Mouse (Mus musculus) T-helper 2 cell (primary cell): ENCODE data around the gene Cpa4.

Experiments used
- in situ Hi-C: fragments of 300-600 bp; cut with MboI, MseI; formaldehyde crosslinking; loops from one replicate; pipeline ENCODE4 v1.15.1; 2025; ENCODE audit warnings: high pct_unique_total_duplicates

Gene Cpa4

DNA sequence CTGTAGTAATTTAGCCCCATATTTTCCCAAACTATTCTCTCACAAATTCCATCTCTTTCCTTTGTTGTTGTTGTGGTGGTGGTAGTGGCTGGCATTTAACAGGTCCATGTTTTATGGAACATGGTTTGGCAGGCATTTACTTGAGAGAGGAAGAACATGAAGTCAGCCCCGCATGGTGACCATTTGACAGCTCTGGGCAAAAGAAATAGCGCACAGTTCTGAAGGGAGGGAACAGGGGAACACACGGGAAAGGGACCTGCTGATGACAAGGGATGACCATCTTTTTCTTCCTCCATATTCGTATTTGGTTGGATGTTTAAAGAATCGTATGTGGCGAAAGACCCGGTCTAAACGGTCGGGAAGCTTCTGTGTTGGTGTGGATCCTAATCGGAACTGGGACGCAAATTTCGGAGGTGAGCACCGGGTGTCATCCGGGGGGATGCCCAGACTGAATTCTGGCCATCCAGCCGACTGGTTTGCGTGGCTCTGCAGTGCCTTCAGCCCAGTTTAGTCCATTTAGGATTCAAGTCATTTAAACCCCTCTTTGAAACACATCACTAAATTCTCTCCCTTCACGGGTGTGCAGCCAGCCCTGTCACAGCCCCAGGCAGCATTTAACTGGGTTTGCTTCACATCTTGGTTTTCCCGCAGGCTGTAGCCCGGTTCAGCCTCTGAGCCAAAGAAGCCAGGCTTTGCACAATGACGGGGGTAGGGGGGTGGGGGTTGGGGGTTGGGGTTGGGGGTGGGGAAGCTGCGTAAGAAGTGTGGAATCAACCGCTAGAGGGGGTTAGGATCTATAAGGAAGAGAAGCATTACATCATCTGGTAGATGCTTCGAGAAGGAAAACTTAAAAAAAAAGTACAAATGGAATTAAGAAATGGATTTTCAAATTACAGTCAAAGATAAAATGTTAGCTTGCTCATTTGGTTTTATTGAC is 16.3 kb upstream of the Cpa4 start:
- in situ Hi-C loops = no loop called here

DNA sequence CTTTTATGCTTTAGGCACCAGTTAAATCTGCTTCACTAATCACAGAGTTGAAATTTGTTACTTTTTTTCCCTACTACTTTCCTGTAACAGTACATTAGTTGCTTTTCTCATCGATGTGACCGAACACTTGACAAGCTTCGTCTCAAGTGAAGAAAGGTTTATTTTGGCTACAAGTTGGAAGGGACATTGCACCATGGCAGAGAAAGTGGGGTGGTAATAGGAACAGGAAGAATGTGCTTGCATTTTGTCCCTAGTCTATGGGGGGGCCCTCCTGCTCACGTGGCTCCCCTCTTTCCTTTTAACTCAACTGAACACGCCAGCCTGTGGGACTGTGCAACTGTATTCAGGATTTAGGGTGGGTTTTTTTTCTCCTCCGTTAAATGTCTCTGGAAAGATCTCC is 15.5 kb upstream of the Cpa4 start:
- in situ Hi-C loops = no loop called here

DNA sequence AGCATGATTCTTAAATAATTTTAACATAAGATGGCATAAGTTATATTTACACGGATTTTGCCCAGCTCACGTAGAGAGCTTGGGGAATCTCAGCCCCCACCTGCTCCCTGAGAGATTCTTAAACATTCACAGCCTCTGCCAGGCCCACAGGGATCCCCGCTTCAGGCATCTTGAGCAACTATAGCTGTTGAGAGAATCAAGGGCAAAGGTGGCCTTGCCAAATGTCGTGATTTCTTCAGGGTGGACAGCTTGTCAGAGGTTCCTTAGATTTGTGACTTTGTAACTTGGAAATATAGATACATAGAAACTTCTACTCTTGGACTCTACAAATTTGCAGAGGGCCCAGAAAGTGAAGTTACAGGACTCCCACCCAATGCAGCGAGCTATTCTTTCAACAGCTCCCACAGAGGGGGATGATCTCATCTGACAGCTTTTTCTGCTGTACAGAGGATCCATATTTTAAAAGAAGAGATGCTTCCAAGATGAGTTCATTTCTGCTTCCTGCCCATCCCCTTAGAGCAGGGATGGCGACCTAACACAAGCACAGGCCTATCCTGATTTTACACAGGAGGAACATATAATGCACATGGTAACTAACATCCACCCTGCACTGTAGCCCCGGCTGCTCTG is 14.7 kb upstream of the Cpa4 start:
- in situ Hi-C loops = no loop called here

DNA sequence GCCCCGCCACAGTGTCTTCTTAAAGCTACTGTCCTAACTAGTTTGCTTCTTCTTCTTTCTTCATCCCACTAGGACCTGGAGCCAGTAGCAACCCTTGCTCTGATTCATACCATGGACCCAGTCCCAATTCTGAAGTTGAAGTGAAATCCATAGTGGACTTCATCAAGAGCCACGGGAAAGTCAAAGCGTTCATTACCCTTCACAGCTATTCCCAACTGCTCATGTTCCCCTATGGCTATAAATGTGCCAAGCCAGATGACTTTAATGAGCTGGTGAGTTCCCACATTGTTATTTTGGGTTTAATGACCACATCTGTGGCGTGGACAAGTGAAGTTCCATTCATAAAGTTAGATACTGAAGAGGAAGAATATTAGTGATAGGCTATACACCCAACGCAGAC is 14.1 kb upstream of the Cpa4 start:
- in situ Hi-C loops = no loop called here

DNA sequence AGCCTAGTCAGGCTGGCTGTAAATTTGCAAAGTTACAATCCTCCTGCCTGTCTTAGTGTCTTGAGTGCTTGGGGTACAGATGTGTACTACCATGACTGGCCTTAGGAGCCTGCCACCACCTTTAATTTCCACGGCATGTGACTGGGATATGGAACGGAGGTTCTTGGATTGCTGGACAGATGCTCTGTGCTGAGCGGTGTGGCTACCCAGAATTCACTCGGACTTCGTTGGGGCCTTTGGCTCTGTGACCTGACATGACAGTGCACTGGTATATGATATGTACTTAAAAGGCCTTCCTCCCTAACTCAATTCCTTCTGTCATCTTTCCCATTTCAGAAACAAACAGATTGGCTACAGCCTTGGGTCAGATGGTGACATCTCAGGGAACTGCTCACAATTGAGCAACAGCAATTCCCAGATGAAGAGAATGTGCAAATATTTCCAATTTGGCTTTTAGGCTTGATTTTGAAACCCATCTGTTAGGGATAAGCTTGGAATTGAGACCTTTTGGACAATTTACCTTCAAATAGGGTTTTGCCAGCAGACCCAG is 13.5 kb upstream of the Cpa4 start:
- in situ Hi-C loops = no loop called here

DNA sequence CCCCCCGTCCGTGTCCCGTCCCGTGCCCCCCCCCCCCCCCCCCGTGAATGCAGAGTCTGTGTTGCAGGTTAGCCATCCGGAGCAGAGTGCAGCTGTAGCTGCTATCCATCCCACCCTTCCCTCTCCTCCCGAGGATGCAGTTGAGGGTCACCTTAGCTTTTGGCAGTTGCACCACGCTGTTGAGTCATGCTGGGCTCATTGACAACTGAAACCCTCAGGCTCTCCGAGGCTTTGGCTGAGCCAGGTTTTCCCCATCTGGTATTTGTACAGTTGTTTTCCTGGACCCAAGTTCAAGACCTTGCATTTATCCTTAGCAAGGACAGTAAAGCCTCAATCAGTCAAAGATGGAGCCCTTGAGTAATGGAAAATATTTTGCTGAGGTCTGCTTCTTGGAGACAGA is 12.1 kb upstream of the Cpa4 start:
- in situ Hi-C loops = no loop called here

DNA sequence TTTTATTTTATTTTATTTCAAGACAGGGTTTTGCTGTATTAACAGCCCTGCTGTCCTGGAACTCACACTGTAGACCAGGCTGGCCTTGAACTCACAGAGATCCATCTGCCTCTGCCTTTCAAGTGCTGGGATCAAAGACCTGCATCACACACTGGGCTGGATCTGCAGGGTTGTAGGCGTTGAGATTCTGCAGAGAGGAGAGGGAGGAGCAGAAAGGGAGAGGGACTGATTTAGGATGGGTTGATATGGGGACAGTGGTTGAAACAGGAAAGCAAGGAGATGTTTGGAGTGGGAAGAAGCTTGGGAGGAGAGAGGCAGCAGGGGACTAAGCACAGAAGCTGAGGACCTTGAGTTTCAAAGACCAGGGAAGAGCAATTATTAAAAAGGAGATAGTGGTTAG is 8.4 kb upstream of the Cpa4 start:
- in situ Hi-C loops = loop anchor here (10.0 kb wide), 1 partner anchor 1415 kb away; no protein-coding TSS in a partner anchor

DNA sequence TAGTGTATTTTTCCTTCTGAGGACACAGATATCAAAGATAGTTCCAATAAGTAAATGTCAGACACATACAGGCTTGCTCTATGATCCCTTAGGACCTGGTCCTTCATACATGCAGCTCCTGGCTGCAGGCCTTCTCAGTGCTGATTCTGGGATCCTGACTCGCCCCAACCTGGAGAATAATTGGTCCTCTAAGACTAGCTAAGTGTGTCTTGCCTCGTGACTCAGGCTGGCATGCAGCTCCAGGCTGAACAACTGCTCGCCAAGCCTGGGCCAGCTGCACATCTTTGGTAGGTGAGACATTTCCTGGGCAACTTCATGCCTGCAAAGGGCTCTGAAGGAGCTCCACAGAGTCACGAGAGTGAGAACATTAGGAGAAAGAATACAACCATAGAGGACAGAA is 6.0 kb upstream of the Cpa4 start:
- in situ Hi-C loops = loop anchor here (10.0 kb wide), 1 partner anchor 1417 kb away; no protein-coding TSS in a partner anchor

DNA sequence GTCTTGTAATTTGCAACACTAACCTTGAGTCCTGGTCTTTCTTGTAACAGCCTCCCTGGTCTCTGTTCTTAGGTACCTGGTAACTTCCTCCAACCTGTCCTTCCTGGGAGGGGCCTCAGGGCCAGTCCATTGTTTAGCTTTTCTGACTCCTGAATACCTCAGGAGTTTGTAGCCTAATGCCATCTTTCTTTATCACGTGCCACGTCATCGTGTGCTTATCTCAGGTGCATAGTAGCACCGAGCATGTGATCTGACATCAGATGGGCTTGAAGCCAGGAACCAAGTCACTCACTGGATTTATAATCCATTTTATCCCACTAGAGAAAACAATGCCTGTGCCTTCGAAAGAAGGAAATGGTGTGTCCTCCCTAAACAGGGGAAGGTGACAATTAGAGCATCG is 4.6 kb upstream of the Cpa4 start:
- in situ Hi-C loops = loop anchor here (10.0 kb wide), 1 partner anchor 1419 kb away; no protein-coding TSS in a partner anchor

DNA sequence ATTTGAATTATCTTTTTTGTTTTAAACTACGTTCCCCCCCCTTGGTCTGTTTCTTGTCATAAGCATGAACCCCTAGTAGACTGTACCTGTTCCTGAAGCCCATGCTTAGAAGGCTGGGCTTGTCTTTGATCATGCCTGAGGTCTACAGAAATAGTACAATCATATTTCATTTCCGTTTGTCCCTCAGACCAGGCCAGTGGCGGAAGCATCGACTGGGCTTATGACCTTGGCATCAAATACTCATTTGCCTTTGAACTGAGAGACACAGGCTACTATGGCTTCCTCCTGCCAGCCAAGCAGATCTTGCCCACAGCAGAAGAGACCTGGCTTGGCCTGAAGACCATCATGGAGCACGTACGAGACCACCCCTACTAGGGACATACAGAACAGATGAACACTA is 4.1 kb upstream of the Cpa4 start:
- in situ Hi-C loops = loop anchor here (10.0 kb wide), 1 partner anchor 1419 kb away; no protein-coding TSS in a partner anchor

DNA sequence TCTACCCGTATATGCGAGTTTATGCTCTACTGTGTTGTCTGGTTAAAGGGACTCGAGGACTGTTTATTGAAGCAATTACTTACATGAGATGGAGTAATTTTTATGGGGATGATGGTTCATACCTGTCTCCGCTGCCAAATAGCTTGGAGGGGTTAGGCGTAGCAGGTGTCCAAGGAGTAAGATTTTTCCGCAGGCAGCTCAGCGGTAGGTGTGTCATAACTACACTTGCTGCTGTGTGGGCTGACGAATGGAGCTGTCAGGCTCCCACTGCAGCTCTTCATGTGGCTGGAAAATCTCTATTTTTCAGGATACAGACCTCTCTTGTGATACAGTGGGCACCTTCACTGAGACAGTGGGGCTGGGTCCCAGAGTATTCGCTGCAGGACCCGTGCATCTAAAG is 1.2 kb downstream of the Cpa4 start:
- in situ Hi-C loops = loop anchor here (10.0 kb wide), 1 partner anchor 1425 kb away; no protein-coding TSS in a partner anchor

DNA sequence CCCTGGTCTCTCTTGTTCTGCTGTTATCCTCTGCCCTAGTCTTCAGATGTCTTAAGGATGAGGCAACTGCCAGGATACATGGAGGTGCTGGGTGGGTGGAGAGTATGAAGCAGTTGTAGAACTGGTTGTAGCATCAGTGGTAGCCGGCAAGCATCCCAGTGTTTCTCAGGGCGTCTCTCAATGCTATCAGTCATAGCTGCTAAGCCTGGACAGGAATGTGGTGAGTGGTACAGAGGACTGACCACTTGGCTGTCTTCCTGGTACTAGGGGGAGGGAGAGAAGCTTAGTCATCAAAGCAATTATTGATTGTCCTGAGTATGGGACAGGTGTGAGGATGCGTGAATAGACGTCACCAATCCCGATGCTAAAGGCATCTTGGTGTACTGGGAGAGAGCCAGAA is 1.8 kb downstream of the Cpa4 start:
- in situ Hi-C loops = no loop called here

DNA sequence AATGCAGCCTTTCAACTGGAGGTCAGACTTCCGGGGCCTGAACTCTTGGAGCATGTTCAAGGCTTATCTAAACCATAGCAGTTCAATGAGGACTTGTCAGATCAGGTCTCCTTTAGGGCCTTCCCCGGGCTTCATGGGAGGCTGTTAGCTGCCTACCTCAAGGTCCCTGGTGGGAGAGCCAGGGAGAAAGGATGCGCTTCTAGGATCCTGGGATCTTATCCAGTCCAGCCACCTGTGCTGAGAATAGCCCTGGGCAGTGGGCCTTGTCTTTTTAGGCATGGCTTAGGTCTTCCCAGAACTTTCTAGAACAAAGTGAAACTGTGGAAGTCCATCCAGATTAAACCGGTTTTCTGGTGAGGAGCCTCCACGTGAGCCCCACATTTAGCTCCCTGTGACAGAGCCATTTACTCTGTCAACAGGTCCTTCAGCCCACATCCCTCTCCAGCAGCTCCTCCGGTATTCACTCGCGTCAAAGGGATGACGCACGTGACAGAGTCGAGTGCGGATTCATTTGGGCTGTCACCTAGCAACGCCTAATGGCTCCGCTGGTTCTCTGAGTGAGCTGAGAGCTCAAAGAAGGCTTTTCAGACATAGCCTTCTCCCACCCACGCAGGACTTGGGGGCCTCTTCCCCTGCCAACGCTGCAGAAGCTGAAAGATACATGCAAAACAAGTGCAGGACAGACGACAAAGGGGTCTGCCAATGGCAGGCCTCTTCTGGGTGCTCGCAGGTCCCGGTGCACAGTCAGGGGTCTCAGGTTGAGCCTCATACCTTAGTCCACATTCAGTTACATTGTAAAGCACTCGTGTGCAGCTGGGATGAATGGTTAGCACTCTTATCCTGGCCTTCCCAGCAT is 4.5 kb downstream of the Cpa4 start:
- in situ Hi-C loops = no loop called here

DNA sequence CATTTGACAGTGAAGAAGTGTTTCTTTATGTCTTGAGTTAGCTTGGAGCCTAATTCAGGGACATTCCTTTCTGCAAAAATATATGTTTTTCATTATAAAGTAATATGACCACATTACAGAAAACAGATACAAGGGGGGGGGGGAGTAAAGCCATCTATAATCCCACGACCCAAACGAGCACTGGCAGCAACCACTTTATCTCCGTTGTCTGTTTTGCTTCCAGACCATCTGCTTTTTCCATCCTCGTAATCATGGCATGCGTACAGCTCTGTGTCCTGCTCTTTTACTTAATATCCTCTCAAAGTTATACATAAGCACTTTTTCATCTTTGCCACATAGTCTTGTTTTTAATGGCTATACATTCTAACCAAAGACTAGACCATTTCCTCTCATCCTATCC is 5.2 kb downstream of the Cpa4 start:
- in situ Hi-C loops = no loop called here

DNA sequence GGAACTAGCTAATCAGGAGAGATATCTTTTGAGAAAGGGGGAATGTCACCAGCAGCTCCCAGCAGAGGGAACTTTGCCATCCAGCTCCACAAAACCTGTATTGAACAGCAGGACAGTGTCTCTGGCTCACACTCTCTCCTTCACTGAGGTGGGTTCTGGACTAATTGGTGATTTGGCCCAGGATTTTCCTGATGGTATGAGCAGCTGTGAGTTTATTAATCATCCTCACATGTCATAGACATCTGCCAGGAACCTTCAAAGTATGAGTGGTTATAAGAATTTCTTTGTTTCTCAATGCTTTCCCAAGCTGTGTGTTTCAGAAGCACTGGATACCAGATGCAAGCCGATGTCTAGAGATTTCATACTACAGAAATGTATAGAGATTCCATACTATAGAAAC is 6.8 kb downstream of the Cpa4 start:
- in situ Hi-C loops = no loop called here

DNA sequence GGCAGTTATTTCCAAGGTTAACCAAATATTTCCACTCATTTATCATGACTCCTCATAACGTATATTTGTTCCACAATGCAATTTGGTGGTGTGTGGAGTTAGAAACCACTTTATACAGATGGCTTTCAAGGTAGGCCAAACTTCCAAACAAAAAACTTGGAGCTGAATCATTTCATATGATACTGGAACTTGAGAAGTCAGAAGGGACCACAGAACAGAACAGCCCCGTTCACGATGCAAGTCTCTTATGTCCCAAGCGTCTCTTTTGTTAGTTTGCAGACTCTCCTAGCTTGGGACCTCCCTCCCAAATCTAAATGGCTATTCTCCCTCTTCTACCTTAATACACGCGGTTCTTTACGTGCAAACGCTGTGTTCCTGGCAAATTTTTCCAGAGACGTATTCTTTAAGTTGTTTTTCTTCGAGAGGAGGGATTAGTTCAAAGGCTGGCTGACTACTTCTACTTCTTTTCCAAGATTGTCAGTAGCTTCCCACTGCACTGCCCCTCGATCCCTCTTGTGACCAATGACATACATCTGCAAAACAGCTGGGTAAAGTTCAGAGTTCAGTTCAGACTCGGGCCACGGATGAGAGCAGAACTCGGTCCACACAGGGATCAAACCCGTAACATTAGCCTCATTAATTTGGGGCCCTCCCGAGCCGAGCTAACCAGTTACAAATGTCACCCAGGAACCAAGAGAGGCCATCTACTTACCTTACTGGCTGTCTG is 8.5 kb downstream of the Cpa4 start:
- in situ Hi-C loops = no loop called here

DNA sequence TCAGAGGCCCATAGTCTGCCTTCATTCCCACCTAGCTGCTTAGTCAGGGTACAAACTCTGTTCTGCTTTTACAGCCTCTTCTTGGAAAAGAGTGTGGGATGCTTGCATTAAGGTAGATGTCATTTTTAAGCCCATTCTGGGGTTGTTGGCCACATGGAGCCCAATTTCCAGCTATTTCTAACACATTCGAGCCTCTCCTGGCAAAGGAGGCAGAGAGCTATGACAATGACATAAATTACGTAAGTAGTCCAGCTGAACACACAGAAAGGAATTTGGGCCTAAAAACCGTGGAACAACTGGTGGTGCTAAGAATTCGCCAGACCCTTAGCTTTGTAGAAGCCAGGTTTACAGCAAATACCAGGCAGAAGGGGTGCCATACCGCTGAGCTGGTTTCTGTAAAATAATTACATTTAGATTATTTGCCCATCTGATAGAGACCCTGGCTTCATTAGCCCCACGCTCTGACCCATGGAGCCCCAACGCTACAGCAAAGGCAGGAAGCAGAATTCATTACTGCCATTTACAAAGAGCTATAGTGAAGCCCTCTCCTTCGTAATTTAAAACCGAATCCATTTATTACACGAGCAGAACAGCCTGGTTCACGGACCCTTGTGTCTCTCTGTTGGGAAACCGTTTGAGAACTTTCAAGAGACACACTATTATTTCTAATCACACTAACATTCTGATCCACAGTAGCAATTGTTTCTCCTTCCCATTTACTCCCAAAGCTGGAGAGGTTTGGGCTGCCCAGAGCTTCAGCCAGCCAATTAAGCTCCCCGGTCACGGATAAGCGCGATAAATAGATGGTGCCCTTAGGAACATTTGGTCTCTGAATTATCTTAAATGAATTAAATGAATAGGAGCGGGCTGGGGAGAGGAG is 12.0 kb downstream of the Cpa4 start:
- in situ Hi-C loops = no loop called here

DNA sequence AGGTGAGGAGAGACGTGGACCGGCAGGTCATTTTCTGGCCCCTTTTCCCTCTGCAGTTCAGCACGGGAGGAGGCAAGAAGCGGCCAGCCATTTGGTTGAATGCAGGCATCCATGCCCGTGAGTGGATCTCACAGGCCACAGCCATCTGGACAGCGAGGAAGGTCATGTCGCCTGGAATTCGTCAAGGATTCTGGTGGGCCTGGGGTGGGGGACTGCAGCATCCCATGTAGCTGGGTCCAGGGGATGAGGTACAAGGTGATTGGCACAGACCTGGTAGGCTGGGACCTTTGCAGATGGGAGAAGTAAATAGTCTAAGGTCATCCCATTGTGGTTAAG is 12.6 kb downstream of the Cpa4 start:
- in situ Hi-C loops = no loop called here

DNA sequence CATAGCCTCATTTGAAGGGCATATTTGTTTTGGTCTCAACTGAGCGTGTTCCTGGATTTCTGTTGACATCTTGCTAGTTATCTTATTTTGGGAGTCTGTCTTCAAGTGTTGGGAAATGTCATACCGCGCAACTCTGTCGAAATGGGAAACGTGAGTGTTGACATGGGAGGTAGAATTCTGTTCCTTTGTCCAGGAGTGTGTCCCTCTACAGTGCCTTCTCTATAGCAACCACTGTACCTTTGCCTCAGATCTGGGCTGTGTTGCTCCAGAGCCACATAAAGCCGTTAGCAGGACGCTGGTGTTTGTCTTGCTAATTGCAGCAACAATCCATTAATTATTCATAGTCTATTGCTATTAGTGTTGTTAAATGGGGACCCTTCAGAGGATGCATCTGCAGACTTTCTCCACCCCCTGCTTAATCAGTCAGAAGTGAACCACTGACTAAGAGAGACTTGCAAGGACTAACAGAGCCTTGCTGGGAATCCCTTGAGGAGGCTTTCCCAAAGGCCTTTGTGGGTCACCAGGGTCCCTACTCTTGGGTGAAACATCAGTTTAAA is 18.8 kb downstream of the Cpa4 start:
- in situ Hi-C loops = no loop called here

DNA sequence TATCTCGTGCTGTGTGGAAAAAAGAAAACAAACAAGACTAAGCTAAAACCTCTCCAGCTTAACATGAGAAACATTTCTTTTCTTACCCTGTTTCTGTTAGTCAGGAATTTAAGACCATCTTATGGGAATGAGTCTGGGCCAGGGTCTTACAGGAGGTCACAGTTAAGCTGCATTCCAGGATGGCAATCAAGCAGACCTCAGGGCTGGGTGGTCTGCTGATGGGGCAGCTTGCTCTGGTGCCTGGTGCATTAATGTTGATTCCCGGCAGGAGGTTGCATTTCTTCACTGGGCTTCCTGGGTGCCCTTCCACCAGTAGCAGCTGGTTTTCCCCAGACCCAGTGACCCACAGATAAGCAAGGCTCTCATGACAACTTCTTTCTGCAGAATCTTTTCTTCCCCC is 21.6 kb downstream of the Cpa4 start:
- in situ Hi-C loops = no loop called here
